Mouse (Mus musculus) subcutaneous adipose tissue, adult 2 months (tissue): ENCODE measurements around the gene I0C0044D17Rik. TPM values are rescaled to one million over a fixed set of nuclear protein-coding genes. Genes with fewer than 3 reads are reported as not detected.

ENCODE experiments used
- polyA plus RNA-seq: library from polyadenylated mRNA; depleted of rRNA; stranded (reverse); fragments of >200 nt; gene quantifications from 2 replicates; pipeline ENCODE4 v1.2.3, GENCODE M21; 2012; ENCODE audit warnings: low replicate concordance; rRNA removed

The I0C0044D17Rik gene
- not detected in 2 replicates for polyA plus RNA-seq

DNA sequence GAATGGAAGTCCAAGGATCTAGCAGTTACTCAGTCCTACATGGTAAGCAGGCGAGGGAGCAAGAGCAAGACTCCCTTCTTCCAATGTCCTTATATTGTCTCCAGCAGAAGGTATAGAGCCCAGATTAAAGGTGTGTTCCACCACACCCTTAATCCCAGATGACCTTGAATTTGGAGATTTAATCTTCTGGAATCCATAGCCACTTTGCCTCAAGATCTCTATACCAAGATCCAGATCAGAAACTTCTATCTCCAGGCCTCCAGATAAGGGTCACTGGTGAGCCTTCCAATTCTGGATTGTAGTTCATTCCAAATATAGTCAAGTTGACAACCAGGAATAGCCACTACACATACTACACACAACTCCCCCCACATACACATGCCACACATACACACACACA is at the start of gene I0C0044D17Rik:
TSS of gene I0C0044D17Rik (minus strand) at position 101 of the 400 bp plus-strand sequence.

DNA sequence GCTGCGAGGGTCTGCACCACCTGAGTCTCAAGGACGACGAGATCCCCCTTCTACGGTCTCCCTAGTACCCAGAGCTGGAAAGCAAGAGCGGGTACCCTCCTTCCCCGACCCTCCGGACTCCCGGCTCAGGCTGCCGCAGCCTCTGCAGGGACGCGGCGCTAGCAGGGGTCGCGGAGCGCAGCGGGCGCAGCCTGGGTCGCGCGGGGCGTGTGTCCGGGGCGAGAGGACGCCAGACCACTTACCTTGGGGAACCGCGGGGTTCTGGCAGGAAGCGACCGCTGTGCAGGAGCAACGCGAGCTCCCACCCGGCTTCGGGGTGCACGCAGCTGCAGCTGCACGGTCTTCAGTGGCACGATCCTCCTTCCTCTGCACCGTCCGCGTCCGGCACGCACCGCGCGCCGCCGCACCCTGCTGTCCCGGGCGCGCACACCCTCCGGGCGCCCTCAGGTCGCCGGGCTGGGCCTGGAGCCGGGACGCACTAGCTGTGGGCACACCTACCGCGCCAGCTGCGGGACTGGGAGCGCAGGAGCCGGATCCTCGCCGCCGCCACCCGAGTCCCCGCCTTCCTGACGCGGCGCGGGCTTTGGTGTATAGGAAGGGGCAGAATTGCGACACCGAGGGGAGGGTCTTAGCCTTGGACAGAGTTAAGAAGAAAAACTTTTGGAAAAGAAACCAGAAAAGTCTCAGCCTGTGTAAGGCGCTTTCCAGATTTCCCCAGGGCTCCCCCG is 6.3 kb downstream of the I0C0044D17Rik start, which contains the start of gene Kank4:
TSS of gene Kank4 (minus strand) at position 354 of the 728 bp plus-strand sequence.

Other genes starting within 250 kb of the I0C0044D17Rik start
- gene L1td1, start 97.1 kb downstream of the I0C0044D17Rik start, polyA plus RNA-seq = not detected in 2 replicates
- 2.2 and 5.6 TPM in 2 replicates for gene Kank4, start 6.3 kb downstream of the I0C0044D17Rik start, polyA plus RNA-seq
- 6.2 and 89.3 TPM in 2 replicates for gene Usp1, start 100.0 kb upstream of the I0C0044D17Rik start, polyA plus RNA-seq
- 0.64 and 1.6 TPM in 2 replicates for gene Angptl3, start 207.1 kb upstream of the I0C0044D17Rik start, polyA plus RNA-seq